Mouse (Mus musculus) lung, postnatal 36 days (tissue): ENCODE results near the gene Lgals3.
"Not testable (repeated sequence)": the region's sequence is repeated elsewhere in the genome, so short reads cannot be mapped to it uniquely, and the experiment has no call there.

Experiments used
- DNase-seq: peaks from one replicate; pipeline ENCODE4 v3.0.0; 2022; ENCODE audit warnings: mixed read lengths

Lgals3 gene

GRCm38 (mm10) chr14:47367461-47367860, at the start of gene Lgals3:
TSS of gene Lgals3 (plus strand) at chr14:47367751.
- DNase-seq: peak; percentile 30

DNA sequence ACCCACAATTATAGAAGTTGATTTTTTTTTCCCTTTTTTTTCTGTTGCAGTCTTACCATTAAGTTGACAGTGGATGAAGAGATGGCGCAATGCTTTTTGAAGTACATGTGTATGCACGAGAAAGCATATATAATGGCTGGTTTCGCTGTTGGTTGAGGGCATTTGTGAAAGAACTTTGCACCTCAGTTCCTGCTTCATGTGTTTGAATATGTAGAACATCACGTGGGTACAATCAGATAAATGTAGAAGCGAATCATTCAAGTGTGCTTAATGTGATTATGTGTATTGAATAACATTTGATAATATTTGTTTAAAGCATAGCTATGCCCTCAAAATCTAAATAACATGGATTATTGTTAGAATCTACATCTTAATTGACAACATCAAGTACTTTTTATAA, 48.2 kb upstream of the Lgals3 start:
- DNase-seq: no peak

- not testable (repeated sequence) for DNase-seq
Measured at GRCm38 (mm10) chr14:47321581-47321980, 46.0 kb upstream of the Lgals3 start.

DNA sequence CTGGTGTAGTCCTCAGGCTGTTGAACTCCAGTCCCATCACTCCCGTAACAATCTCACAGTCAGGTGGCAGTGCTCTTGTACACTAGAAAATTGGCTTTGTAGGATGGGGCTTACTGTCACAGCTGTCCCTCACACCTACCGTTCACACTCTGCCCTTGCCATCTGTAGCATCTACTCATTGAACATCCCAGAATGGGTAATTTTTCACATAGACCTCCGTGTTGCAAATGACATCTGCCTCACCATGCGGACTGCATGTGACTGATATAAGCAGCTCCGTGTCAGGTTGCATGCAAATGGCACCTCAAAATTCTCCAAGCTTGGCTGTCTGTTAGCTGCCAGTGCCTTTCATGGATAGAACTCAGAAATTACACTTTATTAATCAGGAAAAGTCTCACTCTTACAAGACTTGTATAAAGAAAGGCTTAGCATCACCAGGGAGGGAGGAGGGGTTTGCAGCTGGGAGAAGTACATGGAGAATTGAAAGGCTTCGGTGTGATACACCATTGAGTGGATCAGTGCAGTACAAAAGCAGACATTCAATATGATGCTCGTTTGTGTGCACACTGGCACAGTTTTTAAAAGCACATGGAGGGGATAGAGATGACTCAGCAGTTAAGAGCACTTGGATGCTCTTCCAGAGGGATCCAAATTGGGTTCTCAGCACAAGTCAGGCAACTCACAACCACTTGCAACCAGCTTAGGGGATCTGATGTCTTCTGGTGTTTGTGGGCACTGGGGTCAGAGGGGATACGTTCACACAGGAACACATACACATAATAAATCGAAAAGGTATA, 41.4 kb upstream of the Lgals3 start:
- no peak for DNase-seq

GRCm38 (mm10) chr14:47327347-47327746, 40.2 kb upstream of the Lgals3 start:
- peak; percentile 44 for DNase-seq

DNA sequence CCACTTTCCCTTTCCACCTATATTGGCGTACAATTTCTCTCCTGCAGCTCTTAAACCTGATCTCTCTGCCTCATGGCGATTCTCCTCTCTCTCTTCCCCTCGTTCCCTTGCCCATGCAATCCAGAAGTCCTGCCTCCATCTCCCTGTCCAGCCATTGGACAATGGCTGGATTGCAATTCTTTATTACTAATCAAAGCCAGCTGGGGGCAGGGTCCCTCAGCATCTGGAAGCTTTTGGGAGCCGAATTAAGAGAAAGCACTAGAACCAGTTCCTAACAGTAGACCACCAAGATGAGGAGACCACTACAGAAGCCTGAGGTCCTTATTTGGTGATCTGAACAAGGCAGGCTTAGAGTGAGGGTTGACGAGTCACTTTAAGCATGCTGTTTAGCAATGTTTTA, 35.6 kb upstream of the Lgals3 start:
- DNase-seq: no peak

- DNase-seq: peak; percentile 83
Measured at GRCm38 (mm10) chr14:47334819-47335218, 32.7 kb upstream of the Lgals3 start.

DNA sequence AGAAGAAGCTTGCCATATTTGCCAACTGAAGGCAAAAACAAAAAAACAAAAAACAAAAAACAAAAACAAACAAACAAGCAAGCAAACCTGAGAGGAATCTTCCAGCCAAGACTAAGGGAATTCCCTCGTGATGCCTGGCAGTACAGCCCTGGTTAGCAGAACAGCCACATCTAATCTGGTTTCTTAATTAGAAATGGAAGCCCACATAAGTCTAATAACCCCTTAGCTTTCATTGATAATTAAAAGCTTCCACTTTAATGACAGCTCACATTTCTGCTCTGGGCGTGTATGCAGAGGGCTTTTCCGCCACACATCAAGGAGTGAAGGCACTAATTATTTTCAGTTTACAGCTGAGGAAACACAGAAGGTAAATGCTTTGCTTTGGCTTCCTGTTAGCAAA, 32.3 kb upstream of the Lgals3 start:
- DNase-seq: no peak

DNA sequence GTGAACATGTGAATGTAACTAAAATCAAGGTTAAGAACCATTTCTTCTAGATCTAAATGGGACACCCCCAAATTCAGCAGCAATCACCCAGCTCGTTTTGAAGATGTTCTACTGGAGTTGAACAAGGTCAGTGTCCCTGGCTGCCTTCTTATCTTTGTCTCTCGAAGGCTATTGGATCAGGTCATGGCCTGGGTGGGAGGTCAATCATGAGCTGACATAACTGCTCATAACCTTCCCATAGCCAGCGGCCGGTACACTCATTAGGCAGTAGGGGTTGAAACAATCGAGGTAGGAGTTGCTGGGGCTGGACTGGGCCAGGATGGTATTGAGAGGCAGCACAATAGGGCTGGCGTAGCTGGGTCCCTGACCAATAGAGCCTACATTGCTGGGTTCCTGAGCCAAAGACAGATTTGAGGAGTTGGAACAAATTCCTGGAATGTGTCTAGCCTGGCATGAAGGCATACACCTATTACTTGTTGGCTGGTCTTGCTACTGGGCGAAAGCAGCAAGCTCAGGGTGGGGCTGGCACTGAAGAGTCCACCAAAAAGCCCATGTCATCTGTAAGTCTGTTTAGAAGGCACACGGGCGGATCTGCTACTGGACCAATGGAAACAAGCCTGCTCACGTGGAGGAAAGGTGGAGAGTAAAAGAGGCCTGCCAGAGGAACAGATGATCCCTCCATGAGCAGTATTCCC, 27.2 kb upstream of the Lgals3 start:
- no peak for DNase-seq

- DNase-seq: peak; percentile 39
Measured at GRCm38 (mm10) chr14:47341811-47342291, 25.7 kb upstream of the Lgals3 start.

- DNase-seq: no peak
Measured at GRCm38 (mm10) chr14:47346715-47347114, 20.8 kb upstream of the Lgals3 start.

GRCm38 (mm10) chr14:47350974-47351373, 16.6 kb upstream of the Lgals3 start:
- DNase-seq: no peak

DNA sequence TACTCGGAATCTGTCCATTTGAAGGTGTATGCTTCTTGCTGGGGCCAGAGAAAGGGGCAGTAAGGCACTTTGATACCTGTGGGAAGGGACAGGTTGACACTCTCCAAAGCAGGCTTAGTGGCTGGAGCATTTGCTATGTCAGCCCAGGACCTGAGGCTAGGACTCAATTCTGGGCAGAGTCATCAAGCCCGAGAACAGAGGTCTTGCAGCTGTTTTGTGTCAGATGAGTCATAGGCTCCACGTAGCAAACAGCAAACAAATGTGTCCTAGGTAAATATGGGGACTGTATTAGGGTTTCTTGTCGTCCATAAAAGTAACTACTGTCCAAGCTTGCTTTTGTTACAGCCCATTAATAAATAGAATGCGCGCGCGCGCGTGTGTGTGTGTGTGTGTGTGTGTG, 15.3 kb upstream of the Lgals3 start:
- DNase-seq: no peak

GRCm38 (mm10) chr14:47353240-47353639, 14.3 kb upstream of the Lgals3 start:
- DNase-seq: no peak

GRCm38 (mm10) chr14:47354111-47354577, 13.4 kb upstream of the Lgals3 start:
- DNase-seq: peak; percentile 80

DNA sequence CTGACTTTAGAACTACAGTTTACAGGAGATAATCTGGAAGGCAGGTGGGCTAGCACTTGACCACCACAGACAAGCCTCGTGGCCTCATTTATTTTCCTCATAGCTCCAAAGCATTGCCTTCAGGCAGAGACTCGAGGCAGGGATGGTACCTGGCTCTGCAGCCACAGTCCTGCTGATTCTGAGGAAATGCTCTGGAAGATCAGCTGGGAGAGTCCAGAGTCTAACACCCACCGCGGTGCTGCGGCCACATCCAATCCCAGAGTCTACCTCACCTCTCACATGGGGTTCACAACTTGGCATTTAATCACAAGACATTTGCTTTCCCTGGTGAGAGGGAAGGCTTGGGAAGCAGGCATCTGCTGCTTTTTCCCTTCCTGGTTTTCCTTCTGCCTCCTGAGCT, 12.6 kb upstream of the Lgals3 start:
- DNase-seq: no peak

GRCm38 (mm10) chr14:47356622-47357021, 10.9 kb upstream of the Lgals3 start:
- no peak for DNase-seq

- DNase-seq: no peak
Measured at GRCm38 (mm10) chr14:47359610-47360009, 7.9 kb upstream of the Lgals3 start.

- no peak for DNase-seq
Measured at GRCm38 (mm10) chr14:47361418-47361817, 6.1 kb upstream of the Lgals3 start.

DNA sequence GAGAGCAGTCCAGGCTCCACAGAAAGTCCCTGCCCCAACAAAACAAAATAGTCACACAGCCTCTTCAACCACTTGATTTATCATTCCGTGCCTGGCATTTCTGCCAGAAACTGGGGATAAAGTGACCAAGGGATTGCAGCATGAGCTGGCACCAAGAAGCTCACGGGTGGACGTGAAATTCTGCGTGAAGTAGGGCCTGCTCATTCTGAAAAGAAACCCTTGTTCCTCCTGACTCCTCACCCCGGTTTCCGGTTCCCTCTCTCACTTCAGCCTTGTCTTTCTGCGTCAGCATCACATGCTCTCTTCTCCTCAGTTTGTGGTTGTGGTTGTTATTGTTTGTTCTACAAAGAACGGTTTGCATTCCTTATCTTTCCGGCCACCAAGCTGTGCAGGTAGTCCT, 5.7 kb upstream of the Lgals3 start:
- DNase-seq: peak; percentile 44

DNA sequence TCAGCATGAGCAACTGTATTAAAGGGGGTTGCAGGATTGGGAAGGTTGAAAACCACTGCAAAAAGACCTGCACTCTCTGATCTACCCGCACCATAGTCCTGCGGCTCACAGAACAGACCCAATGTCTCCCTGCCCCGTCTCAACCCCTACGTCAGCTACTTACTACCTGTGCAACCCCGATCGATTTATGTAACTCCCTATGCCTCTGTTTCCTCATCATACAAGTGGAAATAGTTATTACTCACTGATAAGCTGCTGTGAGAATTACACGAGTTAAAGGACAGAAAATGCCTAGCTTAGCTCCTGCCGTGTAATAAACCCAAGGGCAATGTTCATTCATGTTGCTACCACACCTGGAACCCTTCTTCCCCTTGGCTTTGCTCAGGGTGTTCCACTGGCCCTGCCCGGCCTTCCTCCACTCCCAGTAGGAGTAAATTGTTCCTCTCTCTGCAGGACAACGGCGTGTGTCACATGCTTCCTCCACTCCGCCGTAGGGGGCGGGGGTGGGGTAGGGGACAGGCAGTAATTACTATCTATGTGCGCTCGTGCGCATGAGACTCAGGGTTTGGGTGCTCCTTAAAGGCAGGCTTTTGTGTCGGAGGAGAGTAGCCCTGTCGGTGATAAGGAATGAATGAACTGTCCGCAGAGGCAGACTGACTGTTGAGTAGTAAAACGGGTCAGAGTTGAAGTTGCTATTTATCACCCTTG, 2.7 kb upstream of the Lgals3 start:
- DNase-seq: peak; percentile 56

- peak; percentile 44 for DNase-seq
Measured at GRCm38 (mm10) chr14:47366881-47367321, 650 bp upstream of the Lgals3 start.

- no peak for DNase-seq
Measured at GRCm38 (mm10) chr14:47369741-47370140, 2.2 kb downstream of the Lgals3 start.
